Mouse (Mus musculus): Measurements from ENCODE around the gene Flrt3. TPM values are rescaled to one million over a fixed set of nuclear protein-coding genes. Genes with fewer than 3 reads are reported as not detected.
A peak's percentile ranks its signal among the peaks of the same experiment; 100 is the strongest.

Gene Flrt3
- polyA plus RNA-seq, 1 experiment from 2014 or later = 41.3 TPM

DNA sequence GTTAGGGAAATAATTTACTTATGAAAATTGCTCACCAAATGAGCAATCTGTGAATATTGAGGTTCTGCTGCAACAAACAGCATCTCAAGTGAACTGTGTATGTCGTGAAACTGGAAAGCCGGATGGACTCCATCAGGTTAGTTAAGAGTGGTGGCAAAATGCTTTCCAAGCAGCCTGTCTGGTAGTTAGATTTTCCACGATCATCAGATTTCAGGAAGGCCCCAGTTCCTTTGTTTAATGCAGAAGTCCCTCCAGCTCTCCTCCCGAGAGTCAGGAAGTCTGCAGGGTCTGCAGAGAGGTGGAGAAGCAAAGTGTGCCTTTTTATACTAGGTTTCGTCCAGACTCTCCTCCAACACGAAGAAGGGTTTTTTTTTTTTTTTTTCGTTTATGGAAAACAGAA lies 4.4 kb downstream of the Flrt3 start:
- ATAC-seq (ENCODE audit: low FRiP score) = no peak

DNA sequence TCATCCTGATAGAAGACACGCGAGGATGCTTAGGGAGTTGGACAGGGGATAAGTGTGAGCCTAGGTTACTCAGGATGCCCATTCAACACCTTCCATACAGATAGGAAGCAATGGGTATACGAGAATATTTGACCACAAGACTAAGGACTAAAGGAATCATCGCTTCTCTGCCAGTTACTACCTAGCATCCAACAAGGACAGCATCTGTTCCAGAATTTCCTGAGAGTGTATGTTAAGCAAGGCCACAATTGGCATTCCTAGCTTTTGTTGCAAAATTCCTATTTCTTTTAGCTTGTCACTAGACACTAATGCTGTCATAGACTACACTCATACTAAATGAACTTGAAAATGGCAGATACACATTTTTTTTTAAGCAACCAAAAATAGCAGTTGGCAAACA lies 6.9 kb downstream of the Flrt3 start:
- Histone ChIP-seq H3K4me3 (replicated peaks; ENCODE audit: low read length) (no peak overlapping the region), H3K9me3 (ENCODE audit: control insufficient read depth, low read length) (no peaks in the 10 kb centered on the region), H3K27ac (no peak overlapping the region), H3K36me3 (replicated peaks; ENCODE audit: control insufficient read depth, insufficient read depth) (peaks cover 30% of the 10 kb centered on the region), H3K4me2 (replicated peaks) (no peak overlapping the region), H3K4me1 (replicated peaks; ENCODE audit: control insufficient read depth, insufficient read depth, low read length) (peaks cover 22% of the 10 kb centered on the region), H3K9ac (no peak overlapping the region), H3K27me3 (ENCODE audit: control insufficient read depth, insufficient read depth, low read length) (no peaks in the 10 kb centered on the region)
- DNase-seq (ENCODE audit: low spot score) = no peak
- ATAC-seq (ENCODE audit: low FRiP score) = no peak
- 93% methylated on average over 4 of the region's 4 CpGs for WGBS

More for the DNA sequence above, 4.4 kb downstream of the Flrt3 start:
- Histone ChIP-seq H3K9me3 (ENCODE audit: control insufficient read depth, low read length) (no peaks in the 10 kb centered on the region), H3K9ac (peak overlapping the region; percentile 81), H3K4me3 (replicated peaks; ENCODE audit: low read length) (peak overlapping the region; percentile 54), H3K4me1 (replicated peaks; ENCODE audit: control insufficient read depth, insufficient read depth, low read length) (peaks cover 22% of the 10 kb centered on the region), H3K27me3 (ENCODE audit: control insufficient read depth, insufficient read depth, low read length) (no peaks in the 10 kb centered on the region), H3K36me3 (replicated peaks; ENCODE audit: control insufficient read depth, insufficient read depth) (peaks cover 7% of the 10 kb centered on the region), H3K27ac (no peak overlapping the region), H3K4me2 (replicated peaks) (peak overlapping the region; percentile 70)
- WGBS = 26% methylated on average over 7 of the region's 7 CpGs
- no peak for DNase-seq (ENCODE audit: low spot score)

DNA sequence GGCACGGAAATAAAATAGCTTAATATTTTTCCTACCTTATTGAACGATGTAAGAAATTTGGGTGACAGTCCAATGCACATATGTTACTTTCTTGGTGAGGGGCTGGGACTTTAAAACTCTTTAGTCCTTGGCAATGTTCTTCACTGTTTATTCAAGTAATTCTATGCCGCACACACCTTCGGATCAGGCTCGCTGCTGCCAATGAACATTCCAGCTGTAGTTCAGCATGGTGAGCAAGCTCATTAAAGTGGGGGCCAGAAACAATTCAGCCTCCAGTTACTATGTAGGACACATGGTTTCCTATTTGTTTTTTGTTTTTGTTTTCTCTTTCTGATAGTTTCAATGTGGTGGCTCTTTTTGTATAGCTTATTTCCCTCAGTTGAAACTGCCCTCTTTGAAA lies 8.6 kb downstream of the Flrt3 start:
- ATAC-seq (ENCODE audit: low FRiP score) = no peak
- no peaks in the 10 kb centered on the region for H3K9me3 ChIP-seq (ENCODE audit: control insufficient read depth, low read length)
- no peak for DNase-seq (ENCODE audit: low spot score)
- no peaks in the 10 kb centered on the region for H3K27me3 ChIP-seq (ENCODE audit: control insufficient read depth, insufficient read depth, low read length)
- H3K4me3 ChIP-seq (replicated peaks; ENCODE audit: low read length) = no peak overlapping the region
- no peak overlapping the region for H3K27ac ChIP-seq
- H3K9ac ChIP-seq = no peak overlapping the region
- H3K36me3 ChIP-seq (replicated peaks; ENCODE audit: control insufficient read depth, insufficient read depth) = peaks cover 44% of the 10 kb centered on the region
- 85% methylated on average over 5 of the region's 5 CpGs for WGBS
- H3K4me2 ChIP-seq (replicated peaks) = no peak overlapping the region
- peaks cover 19% of the 10 kb centered on the region for H3K4me1 ChIP-seq (replicated peaks; ENCODE audit: control insufficient read depth, insufficient read depth, low read length)

DNA sequence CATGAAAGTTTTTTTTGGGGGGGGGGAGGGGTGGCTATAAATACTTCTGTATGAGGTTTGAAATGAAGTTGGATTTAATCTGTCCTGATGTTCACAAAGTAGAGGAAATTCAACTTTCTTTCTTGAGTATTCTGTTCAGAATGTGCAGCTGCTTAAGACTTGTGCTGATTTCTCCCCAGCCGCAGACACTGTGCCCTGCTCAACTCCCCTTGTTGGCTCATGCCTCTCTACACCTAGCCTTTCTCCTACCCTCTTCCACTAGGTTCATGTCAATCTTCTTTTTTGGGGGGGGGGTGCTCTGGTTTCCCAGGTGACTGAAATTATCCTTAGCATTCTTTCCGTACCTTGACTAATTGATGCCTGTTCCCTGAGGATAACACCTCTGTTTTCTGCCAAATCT lies 17.3 kb downstream of the Flrt3 start:
- no peak for DNase-seq (ENCODE audit: low spot score)
- Histone ChIP-seq H3K4me1 (replicated peaks; ENCODE audit: control insufficient read depth, insufficient read depth, low read length) (no peaks in the 10 kb centered on the region), H3K27ac (no peak overlapping the region), H3K4me3 (replicated peaks; ENCODE audit: low read length) (no peak overlapping the region), H3K27me3 (ENCODE audit: control insufficient read depth, insufficient read depth, low read length) (no peaks in the 10 kb centered on the region), H3K9ac (no peak overlapping the region), H3K36me3 (replicated peaks; ENCODE audit: control insufficient read depth, insufficient read depth) (peaks cover 17% of the 10 kb centered on the region), H3K4me2 (replicated peaks) (no peak overlapping the region), H3K9me3 (ENCODE audit: control insufficient read depth, low read length) (no peaks in the 10 kb centered on the region)
- 24% methylated on average over 2 of the region's 2 CpGs for WGBS
- no peak for ATAC-seq (ENCODE audit: low FRiP score)

DNA sequence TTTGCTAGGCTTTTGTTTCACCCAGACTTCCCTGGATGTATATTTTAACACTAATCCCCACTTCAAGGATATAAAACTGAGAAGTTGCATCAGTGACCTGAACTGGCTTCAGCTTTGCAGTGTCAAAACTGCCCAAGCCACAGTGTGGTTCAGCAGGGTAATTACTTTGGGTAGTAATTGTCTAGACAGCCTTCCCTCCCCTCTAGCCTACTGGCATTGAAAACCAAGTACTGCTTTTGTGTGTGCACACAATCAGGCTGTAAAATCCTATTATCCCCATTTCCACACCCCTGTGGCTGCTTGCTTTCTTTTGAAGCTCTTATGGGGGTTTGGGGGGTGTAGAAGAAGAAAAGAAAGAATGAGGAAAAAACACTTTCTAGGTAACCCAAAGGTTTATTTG lies 17.8 kb downstream of the Flrt3 start:
- DNase-seq (ENCODE audit: low spot score) (no peak), ATAC-seq (ENCODE audit: low FRiP score) (peak; percentile 57; the same call in 1 of the 2 replicates)
- no peak overlapping the region for H3K4me3 ChIP-seq (replicated peaks; ENCODE audit: low read length)
- H3K9ac ChIP-seq = no peak overlapping the region
- no peak overlapping the region for H3K27ac ChIP-seq
- H3K4me2 ChIP-seq (replicated peaks) = no peak overlapping the region
- no peaks in the 10 kb centered on the region for H3K27me3 ChIP-seq (ENCODE audit: control insufficient read depth, insufficient read depth, low read length)
- H3K36me3 ChIP-seq (replicated peaks; ENCODE audit: control insufficient read depth, insufficient read depth) = peaks cover 12% of the 10 kb centered on the region
- no peaks in the 10 kb centered on the region for H3K9me3 ChIP-seq (ENCODE audit: control insufficient read depth, low read length)
- H3K4me1 ChIP-seq (replicated peaks; ENCODE audit: control insufficient read depth, insufficient read depth, low read length) = no peaks in the 10 kb centered on the region

DNA sequence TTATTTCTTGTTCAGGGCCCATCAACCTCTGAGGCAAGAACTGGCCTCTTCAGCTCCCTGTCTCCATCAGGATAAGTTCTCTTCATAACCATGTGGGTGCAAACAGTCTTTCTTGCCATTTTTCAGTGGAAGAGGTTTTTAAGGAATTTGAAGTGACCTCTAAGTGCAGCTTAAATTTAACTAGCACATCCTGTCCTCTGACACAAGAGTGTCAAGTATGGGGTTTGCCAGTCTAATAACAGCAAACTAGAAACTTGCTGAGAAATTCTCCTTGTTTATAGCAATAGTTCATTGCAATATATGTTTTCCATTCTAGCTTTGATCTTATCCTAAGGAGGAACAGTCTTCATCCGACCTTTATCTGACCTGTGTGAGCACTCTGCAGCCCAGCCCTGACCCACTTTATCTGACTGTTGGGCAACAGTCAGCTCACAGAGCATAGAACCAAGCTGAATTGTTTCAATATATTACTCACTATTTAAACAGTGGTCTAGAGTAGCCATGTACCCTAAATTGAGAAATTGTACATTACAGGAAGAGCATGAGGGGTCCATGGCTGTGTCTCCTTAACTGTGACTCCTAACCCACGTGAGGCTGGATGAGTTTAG lies 49.4 kb downstream of the Flrt3 start:
- Histone ChIP-seq H3K27ac (no peak overlapping the region), H3K27me3 (ENCODE audit: control insufficient read depth, insufficient read depth, low read length) (no peaks in the 10 kb centered on the region), H3K9ac (no peak overlapping the region), H3K9me3 (ENCODE audit: control insufficient read depth, low read length) (no peaks in the 10 kb centered on the region), H3K4me2 (replicated peaks) (no peak overlapping the region), H3K36me3 (replicated peaks; ENCODE audit: control insufficient read depth, insufficient read depth) (no peaks in the 10 kb centered on the region), H3K4me1 (replicated peaks; ENCODE audit: control insufficient read depth, insufficient read depth, low read length) (no peaks in the 10 kb centered on the region), H3K4me3 (replicated peaks; ENCODE audit: low read length) (no peak overlapping the region)
- DNase-seq (ENCODE audit: low spot score) (no peak), ATAC-seq (ENCODE audit: low FRiP score) (no peak)
- WGBS = 79% methylated on average over 2 of the region's 2 CpGs

DNA sequence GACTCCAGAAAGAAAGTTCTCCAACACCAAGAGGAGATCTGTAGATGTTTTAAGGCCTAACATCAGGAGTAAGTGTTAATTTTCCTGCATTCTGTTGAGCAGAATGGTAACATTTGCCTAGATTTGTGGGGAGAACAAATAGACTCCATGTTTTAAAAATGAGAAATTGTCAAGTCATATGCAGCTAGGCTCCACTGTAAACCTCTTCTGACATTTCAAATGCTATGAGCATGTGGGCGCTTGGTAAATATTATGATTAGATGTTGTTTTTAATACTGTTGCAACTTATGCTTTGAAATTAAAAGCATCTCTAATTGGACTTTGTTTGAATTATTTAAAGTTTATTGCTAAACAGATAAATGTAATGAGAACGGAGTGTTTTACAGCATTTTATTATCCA lies 55.8 kb downstream of the Flrt3 start:
- WGBS = 94% methylated on average over 2 of the region's 2 CpGs
- Histone ChIP-seq H3K9me3 (ENCODE audit: control insufficient read depth, low read length) (no peaks in the 10 kb centered on the region), H3K4me1 (replicated peaks; ENCODE audit: control insufficient read depth, insufficient read depth, low read length) (no peaks in the 10 kb centered on the region), H3K9ac (no peak overlapping the region), H3K27ac (no peak overlapping the region), H3K36me3 (replicated peaks; ENCODE audit: control insufficient read depth, insufficient read depth) (no peaks in the 10 kb centered on the region), H3K4me2 (replicated peaks) (no peak overlapping the region), H3K27me3 (ENCODE audit: control insufficient read depth, insufficient read depth, low read length) (no peaks in the 10 kb centered on the region), H3K4me3 (replicated peaks; ENCODE audit: low read length) (no peak overlapping the region)
- no peak for ATAC-seq (ENCODE audit: low FRiP score)
- no peak for DNase-seq (ENCODE audit: low spot score)
